Mouse (Mus musculus): ENCODE results near the gene Afg1l.

Afg1l gene

DNA sequence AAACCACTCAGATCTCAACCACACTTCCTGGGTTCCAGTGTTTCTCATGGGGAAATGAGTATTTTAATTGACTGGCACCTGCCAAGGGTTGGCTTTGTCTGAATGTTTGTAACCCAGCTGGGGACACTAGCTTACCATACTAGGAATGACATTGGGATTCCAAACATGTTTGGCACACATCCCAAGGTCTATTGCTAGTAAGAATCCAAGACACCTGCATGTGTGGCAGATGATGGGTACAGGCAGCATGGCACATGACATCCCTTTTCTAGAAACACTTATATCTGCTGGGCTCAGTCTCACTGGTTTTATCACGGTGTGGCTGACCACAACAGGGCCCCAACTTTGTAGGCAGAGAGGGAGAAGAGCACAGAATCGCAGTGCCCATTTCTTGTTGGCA is 184.0 kb downstream of the Afg1l start:
- peak in 1 of 2 experiments; percentile 33 for DNase-seq

DNA sequence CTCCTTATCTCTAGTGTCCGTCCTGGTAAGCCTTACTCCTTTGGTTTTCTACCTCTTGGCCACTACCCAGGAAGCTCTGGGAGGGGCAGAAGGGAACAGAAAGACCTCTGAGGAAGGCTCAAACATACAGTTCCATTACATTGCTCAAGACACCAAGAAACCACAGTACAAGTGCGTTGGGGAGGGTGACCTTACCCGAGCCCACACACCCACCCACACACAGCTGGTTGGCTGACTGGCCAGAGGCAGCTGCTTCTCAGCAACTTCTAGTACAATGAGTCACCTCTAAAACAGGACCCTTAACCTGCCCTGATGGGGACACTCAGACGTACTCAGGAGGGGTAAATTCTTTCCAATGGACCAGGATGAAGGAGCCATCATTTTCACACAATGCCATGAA is 184.5 kb downstream of the Afg1l start:
- DNase-seq, result no peak

DNA sequence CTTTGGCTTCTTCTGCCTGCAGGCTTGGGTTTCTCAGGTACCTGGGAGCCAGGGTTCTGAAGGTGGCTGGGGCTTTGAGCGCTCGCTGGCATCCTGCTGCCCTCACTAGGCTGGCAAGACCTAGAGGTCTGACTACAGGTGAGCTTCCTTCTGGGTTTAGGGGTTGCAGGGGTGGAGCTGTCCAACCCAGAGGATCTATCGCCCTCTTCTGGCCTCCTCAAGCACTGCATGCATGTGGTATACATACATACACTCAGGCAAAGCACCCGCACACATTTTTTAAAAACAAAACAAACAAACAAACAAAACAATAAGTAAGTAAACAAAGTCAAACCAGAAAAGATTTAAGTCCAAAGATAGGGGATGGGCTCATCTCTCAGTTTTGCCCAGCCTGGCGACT is 187.0 kb downstream of the Afg1l start:
- DNase-seq, result peak; percentile 83 to 88

DNA sequence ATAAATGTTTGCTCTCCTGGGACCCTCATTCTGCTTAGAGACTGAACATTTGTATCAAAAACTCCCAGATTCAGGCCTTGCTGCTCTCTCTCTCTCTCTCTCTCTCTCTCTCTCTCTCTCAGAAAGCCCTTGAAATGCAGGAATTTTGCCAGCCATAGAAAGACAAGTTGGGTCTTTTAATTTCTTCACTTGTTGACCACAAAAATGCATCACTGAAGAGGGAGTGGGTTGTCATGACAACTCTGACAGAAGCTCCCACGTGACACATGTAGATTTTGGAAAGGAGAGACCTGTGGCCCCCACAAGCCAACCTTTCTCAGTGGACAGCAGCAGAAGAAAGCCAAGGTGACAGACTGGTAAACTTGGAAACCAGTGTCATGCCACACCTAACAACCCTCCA is 190.7 kb downstream of the Afg1l start:
- no peak for DNase-seq

DNA sequence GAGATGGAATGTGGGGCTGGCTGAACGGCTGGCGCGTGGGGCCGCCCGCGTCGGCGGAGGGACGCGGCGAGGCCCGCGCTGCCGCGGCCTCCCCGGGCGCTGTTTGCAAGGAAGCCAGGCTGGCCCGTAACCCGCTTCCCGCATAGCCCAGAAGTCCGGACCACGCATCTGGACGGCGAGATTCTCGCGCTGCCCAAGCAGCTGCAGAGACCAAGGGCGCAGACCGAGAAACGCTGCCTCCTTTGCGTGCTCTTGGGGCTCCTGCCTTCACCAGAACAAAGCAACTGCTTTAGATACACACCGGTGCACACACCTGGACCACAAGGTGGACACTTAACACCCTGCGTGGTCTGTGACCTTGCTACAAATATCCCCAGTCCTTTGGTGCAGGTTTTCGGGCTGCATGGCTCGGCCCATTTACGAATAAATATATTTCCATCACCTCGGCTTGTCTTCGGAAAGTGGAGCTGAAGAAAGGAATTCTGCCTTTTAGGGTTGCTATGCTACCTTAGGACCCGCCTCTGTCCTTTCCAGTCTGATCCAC is 200.0 kb downstream of the Afg1l start:
- no peak for DNase-seq

DNA sequence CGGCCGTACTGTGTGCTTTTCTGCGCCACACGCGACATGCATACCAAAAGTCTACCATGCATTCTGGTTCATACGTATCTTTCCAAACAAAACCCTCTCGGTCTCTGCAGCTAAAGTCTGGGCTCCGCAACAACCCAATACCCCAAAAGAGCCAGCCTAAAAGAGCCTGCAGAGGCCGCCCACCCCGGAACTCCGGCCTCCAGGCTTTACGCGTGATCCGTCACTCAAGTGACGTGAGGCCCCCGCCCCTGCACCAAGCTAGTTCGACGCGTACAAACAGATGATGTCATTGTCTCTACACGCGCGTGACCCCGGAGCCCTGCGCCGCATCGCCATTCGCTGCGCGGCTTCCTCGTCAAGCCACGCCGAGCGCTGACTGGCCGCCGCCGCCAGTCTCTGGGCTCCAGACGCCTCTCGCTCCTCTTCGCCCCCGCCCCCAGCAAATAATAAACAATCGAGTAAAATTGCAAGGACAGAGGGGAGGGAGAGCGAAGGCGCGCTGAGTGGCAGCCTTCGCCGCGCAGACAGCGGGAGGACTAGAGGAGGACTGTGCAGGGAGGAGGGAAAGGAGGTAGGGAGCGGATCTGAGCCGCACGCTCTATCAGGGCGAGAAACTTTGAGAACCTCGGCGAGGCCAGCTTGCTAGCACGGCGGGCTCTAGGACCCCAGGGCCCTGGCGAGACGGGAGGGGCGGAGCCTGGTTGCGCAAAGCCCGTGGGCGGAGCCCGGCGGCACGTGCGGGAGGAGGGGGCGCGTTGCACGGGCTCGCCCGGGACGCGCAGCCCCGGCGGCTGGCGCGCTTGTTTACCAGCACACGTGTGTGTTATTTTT is 200.7 kb downstream of the Afg1l start:
- DNase-seq, result peak; percentile 98 to 99

DNA sequence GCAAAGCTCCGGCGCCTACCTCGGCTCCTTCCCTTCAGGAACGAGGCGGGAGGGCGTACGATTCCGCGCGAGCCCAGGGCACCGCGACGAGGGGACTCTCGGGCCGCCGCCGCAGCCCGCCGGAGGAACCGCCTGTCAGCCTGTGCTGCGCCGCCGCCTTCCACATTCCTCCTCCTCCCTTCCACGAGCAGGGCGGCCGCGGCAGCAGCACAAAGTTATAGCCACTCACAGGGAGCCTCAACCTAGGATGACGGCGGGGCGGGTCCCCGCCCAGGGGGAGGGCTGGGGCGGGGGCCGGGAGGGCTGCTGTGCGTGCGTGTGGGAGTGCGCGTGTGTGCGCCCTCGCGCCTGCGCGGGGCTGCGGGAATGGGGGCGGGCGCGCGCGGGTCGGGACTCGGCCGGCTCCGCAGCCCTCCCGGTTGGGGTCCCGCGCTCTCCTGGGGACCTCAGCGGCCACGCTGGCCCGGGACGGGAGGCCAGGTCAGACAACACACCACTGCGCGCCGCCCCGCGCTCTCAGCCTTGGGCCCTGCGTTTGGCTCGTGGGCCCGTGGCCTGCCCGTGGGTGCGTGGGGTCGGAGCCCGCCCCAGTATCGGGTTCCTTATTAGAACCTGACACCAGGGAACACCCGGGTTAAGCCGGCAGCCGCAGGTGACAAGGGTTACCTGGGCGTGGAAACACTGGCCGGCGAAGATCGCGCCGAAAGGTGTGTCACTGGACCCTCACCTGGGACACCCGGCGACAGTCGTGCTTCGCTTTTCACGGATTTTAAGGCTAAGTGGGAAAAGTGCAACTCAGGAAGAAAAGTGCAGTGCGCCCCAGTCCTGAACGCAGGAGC is 201.6 kb downstream of the Afg1l start, which contains the start of gene Foxo3:
TSS of gene Foxo3 (minus strand) at position 249 of the 839 bp plus-strand sequence.
- peak; percentile 89 to 94 for DNase-seq

DNA sequence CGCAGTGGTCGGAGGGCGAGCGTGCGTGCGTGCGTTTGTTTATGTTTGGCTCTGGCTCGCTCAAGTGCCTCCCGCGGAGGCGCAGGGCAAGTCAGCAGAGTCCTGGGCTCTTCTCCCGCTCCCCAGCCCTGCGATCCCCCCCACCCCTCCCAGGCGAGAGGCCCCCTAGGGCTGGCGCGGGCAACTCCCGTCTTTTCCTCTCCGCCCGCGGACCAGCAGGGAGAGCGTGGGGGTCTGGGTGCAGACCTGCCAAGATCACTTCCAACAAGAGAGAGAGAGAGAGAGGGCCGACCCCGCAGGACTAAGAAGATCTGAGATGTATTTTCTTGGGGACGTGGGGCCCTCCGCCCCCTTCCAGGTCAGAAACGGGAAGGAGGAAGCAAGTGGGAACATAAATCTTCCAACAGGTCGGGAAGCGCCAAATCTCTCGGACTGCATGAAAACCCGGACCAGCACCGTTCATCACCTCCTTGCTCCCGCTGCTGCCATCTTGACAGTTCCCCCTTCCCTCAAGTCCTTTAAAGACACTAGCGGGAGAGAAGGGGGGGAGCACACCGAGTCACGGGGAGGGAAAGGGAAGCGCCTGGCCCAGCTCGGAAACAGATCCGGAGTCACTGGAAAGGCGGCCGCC is 202.4 kb downstream of the Afg1l start:
- DNase-seq, result no peak

DNA sequence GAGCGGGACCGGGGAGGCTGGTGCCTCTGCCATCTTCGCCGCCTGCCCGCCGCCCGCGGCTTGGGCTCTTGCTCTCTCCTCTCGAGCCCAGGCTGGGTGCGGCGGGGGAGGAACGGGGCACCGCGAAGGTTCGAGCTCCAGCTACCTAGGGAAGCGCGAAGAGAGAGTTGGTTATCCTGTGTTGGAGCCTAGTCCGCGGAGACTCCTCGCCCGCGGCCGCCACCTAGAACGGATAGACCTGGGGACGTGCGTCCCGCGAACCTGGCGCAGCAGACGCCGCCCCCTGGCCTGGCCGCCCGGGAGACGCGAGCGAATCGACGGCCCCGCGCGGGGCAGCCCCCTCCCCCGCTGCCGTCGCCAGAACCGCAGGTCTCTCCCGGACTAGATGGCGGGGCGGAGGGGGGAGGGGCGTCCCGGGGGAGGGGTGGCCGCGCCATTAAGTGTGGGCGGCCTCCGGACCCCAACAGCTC is 202.9 kb downstream of the Afg1l start:
- peak; percentile 64 to 70 for DNase-seq

DNA sequence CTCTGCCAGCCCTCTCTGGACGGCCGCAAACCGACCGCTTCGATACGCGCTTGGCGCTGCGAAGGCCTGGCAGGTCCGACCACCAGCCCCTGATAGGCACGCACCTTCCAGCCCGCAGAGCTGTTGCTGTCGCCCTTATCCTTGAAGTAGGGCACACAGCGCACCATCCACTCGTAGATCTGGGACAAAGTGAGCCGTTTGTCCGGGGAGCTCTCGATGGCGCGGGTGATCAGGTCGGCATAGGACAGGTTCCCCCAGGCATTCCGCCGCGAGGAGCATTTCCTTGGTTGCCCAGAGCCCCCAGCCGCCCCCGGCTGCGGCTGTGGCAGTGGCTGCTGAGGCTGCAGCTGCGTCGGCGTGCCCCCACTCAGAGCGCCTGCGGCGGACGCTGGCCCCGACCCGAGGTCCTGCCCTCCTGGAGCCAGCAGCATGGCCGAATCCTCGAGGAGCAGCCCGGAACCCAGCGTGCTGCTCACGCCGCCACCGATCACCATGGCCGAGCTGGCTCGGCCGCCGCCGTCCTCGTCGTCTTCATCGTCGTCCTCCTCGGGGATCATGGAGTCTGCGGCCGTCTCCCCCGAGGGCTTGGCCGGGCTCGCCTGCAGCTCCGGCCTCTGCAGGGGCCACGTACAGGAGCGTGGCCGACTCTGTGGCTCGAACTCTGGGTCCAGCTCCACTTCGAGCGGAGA is 203.5 kb downstream of the Afg1l start:
- peak; percentile 63 to 69 for DNase-seq

DNA sequence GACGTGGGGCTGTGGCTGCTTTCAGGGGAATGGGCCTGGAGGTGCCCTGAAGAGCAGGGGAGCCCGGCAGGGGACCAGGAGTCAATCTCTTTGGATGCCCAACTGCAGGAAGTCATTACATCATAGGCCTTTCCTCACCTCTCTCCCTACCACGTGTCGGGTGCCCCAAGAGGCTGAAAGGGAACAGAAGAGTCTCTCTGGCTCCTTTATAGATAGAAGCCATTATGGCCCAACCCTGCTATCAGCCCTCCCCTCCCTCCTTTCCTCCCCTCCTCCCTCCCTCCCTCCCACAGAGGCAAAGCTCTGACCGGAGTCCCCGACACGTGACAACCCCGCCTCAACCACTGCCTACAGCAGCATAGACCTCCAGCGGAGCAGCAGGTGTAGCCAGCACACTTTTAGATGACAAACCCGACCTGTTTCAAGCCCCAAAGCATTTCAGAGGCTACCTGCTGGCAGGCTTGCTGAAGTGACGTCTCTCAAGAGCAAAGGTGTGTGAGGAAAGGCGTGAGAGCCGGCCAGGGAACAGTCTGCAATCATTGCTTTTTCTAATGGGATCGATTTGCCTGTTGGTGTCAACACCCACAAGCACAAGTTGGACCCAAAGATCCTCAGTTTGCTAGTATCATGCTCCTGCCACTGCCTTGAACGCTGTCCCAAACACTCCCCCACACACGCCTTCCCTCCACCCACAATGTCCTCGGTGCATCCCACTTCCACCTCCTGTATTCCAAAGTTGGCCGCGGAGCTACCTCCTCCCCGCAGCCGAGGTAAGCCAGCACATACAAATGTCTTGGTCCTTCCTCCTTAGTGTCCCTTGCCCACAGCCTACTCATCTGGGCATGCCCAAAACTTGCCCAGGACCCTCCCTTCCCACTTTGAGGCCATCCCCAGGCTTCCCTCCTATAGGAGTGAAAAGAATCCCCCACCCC is 204.3 kb downstream of the Afg1l start:
- DNase-seq, result peak; percentile 38 to 47

DNA sequence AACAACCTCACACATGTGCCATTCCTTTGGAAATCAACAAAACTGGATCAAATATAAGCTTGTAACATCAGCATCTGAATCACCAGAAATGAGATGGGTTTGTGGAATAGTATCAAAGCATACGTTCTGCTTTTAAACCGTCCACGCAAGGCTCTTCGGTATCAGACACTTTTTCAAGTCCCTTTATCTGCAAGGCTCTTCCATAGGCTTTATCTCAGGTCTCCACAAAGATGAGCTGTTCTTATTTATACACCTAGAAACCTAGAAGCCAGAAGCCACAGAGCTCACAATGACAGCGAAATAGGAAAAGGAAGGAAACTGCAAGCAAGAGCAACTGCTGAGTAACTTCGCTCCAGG is 205.0 kb downstream of the Afg1l start:
- no peak for DNase-seq

DNA sequence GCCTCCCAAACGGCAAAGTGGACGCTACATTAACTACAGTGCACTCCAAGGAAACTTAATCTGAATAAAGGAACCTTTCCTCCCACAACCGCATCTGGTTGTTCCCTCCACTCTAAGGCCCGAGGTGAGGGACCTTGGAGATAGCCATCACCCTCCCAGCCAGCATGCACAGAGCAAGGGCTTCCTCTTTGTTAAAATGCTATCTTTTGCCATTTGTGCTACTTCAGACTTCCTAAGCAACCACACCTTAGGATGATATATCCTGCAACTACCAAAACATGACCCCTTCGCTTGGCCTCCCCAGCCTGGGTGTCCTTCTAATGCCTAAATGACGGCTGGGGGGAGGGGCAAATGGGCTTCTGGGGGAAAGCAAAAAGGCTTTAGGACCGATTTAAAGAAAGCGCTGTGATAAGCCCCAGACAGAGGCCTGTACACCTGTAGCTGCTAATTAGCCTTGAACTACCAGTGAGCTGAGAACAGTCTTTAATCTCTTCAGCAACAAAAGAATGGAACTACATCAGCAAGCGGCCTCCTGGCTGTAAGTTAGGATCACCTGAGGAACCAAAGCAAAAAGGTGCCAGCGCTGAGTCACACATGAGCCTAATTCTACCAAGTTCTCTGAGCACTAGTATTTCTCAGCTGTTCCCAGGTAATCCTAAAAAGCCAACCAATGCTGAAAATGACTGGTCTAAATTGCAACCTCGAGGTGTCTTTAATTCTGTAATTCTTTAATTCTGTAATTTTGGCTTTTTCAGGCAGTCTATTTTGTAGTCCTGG is 206.7 kb downstream of the Afg1l start:
- DNase-seq, result no peak

DNA sequence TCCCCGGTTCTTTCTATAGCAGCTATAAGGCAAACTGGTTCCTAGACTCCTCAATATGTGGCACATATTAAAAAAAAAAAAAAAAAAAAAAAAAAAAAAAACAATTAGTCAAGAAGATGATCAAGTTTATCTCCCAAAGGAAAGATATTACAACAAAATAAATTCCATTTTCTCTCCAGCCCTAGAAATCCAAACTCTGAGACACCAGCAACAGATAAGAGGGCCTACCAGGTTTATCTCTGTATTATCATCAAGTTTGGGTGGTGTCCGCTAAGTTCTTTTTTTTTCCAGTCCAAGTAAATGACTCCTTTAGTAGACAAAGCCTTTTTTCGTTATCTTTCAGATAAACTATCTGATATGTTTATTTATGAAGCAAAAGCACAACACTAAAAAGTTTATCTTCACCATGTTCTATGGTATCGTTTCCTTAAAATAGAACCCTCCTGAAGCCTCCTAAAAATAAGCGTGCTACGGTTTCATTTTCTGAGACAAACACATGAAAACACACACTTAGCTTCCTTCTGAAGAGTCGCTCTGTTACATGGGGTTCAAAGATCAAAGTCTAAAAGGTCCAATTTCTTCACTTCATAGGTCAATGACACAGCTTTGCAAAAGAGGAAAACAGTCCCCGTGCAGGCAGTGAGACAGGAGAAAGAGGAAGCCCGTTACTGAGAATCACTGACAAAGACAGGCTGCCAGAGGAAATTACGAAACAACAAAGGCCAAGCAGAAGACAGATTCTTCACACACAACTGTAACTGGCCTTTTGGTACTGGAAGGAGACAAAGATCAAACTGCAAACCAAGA is 207.9 kb downstream of the Afg1l start:
- DNase-seq, result no peak

DNA sequence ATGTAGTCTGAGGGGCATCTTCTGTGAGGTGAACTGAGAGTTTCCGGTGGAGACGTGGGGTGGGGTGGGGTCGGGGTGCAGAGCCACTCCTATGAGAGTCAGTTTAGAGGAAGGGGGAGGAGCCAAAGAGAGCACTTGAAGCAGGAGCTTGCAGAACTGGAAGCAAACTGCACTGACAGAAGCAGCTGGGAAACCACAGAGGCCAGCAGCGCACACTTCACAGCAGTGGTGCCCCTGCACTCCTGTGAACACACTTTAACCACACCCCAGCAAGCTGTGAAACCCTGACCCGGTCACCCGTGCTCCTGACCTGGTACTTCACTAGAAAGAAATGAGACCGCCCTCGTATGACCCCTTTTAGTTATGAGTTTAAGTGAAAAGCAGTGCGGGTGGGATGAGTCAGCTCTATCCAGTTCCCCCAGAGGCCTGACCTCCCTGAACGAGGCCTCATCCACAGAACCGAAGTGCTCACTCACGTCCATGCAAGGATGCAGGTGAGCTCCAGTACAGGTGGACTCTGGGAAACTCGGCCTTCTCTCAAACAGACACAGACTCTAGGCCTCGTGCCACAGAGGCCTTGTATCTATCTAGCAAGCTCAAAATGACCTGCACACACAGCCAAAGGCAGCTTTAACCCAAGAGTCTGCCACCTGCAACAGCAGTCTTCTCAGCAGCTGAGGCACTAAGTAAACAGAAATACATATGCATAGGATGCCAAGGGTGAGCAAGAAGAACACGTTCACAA is 208.9 kb downstream of the Afg1l start:
- no peak for DNase-seq

DNA sequence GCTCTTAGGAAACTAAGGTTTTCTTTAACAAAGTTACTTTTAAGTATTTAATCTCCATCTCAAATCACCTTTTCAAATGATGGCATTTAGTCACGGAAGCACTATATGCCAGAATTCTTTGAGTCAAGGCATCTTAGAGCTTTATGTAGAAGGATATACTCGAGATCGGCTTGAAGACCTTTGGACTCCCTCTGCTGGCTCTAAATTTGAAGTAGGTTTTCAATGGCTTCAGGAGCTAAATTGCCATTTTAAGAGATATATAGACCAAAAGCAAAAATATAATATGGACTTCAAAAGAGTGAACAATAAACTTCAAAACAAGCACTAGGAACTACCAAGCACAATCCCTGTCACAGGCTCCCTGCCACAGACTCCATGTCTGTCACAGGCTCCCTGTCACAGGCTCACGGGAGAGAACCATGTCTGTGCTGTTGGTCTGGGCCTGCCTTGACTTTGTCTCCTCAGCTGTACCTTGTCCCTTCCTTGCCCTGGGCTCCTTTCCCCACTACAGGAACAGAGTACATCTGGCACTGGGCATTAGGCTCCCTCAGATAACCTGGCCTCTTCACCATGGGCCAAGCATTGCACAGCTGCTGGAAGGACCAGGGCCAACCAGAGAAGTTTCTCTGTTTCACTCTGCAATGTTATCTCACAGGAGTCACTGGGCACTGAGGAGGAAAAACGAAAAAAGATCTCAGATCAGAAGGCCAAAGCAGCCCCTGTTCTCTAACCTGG is 210.4 kb downstream of the Afg1l start:
- DNase-seq, result no peak

DNA sequence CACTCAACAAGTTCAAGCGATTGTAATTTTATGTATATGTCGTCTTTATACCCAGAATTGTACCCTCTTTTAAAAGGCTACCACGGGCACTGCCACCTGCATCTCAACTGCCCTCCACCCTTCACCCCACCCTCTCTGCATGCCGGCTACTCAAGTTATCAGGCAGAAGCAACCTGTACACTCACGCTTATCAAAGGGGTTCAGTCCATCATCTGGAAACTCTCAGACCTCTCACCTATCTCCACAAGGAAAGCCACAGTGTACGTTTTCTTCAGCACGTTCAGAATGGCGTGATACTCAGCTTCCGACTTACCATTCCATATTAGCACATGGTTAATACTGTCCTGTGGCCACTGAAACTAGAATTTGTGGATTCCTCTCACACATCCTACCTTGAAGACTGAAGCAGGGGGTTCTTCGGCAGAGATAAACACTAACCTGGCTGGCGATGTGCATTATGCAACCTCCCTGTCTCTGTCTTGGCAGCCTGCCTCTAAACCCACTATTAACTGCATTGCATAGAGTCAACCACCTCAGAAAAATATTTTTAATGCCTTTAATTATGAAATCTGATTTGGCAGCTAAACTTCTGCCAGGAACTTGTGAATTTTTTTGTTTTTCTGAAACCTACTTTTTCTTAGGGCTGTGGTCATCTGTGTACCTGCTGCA is 213.2 kb downstream of the Afg1l start:
- peak in 1 of 2 experiments; percentile 32 for DNase-seq
